Mouse (Mus musculus) liver, embryonic 15.5 days (tissue): ENCODE data around the gene Serpinb6c. TPM values are rescaled to one million over a fixed set of nuclear protein-coding genes. Genes with fewer than 3 reads are reported as not detected.
"Not testable (repeated sequence)": the region's sequence is repeated elsewhere in the genome, so short reads cannot be mapped to it uniquely, and the experiment has no call there.

ENCODE experiments used
- ATAC-seq: fragments of 200-750 bp; cut with Nextera tagmentation; 2 replicates; pipeline ENCODE4 v1.8.0; 2017; ENCODE audit warnings: moderate number of reproducible peaks, mild to moderate bottlenecking, moderate library complexity; ENCODE audit not compliant: insufficient read depth
- H3K27ac ChIP-seq: fragments of 300-500 bp; sonication (generic); replicated peaks from 2 replicates; pipeline ENCODE4 v1.5.1; 2015; ENCODE audit warnings: mild to moderate bottlenecking, inconsistent platforms
- H3K27me3 ChIP-seq: fragments of 300-500 bp; sonication (generic); 2 replicates; pipeline ENCODE4 v1.6.1; 2015; ENCODE audit warnings: mild to moderate bottlenecking, inconsistent platforms
- H3K36me3 ChIP-seq: fragments of 300-500 bp; sonication (generic); replicated peaks from 2 replicates; pipeline ENCODE4 v1.6.1; 2015; ENCODE audit warnings: moderate library complexity, mild to moderate bottlenecking, inconsistent platforms
- H3K4me1 ChIP-seq: fragments of 300-500 bp; sonication (generic); replicated peaks from 2 replicates; pipeline ENCODE4 v1.6.1; 2015; ENCODE audit warnings: inconsistent platforms
- H3K4me2 ChIP-seq: fragments of 300-500 bp; sonication (generic); 2 replicates; pipeline ENCODE4 v1.6.1; 2015; ENCODE audit warnings: moderate library complexity, mild to moderate bottlenecking, inconsistent platforms
- H3K4me3 ChIP-seq: fragments of 300-500 bp; sonication (generic); replicated peaks from 2 replicates; pipeline ENCODE4 v1.5.1; 2015; ENCODE audit warnings: mild to moderate bottlenecking, inconsistent platforms
- H3K9ac ChIP-seq: fragments of 300-500 bp; sonication (generic); 2 replicates; pipeline ENCODE4 v1.6.1; 2015; ENCODE audit warnings: moderate library complexity, mild to moderate bottlenecking, inconsistent platforms
- H3K9me3 ChIP-seq: fragments of 300-500 bp; sonication (generic); replicated peaks from 2 replicates; pipeline ENCODE4 v1.6.1; 2016; ENCODE audit warnings: inconsistent platforms
- WGBS: fragments of 180-500 bp; shearing (Covaris S2); methylation state at CpG from one replicate; pipeline ENCODE4 v1.1.7; 2015; ENCODE audit warnings: mixed read lengths; ENCODE audit not compliant: insufficient replicate concordance; 5-methylcytosine and 5-hydroxymethylcytosine counted together
- polyA plus RNA-seq: library from polyadenylated mRNA; unstranded; fragments of >200 nt; fragmentation: Nextera tagmentation; extraction: Ambion mirVana; gene quantifications from 2 replicates; pipeline ENCODE4 v1.2.1, GENCODE M21; 2015

Gene Serpinb6c
- polyA plus RNA-seq = not detected in 2 replicates

DNA sequence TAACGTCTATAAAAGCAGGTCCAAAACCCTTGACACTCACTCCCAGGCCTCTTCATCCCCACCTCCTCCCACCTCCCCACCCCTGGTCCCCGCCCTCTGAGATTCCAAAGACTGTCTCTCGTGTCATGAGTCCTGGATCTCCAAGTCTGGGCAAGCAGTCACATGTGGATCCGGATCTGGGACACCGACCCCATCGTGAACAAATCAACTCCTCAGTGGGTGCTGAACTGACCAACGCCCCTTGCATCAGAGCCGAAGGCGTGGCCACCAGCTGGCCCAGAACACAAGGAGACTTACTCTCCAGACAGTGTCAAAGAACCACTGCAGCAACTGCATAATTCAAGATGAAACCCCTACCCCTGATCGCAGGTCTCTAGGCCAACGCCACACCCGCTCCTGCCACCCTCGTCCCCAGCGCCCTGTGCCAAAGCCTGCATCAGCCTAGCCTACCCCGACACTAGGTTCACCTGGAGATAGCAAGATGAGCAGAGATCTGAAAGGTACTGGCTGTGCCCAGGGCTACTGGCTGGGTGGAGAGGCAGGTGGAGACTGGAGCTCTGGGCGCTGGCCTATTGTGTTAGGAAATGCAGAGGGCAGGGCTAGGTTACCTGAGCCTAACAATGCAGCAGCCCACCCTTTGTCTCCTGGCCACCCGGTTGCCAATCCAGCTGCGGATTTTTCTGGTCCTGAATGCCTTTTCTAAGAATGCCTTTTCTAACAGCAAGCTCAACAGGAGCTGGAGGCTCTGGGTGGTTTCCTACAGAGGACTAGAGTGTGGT, at the start of gene Serpinb6c:
Gene Serpinb6c, minus strand, starts transcription at position 533 of the 779 bp plus-strand sequence.
- Histone ChIP-seq H3K4me3 (no peak within 1 kb of the TSS), H3K27ac (no peak within 1 kb of the TSS), H3K4me2 (no peak within 1 kb of the TSS), H3K36me3 (no peaks in the 10 kb centered on the region), H3K9me3 (no peaks in the 10 kb centered on the region), H3K4me1 (no peaks in the 10 kb centered on the region), H3K9ac (no peak within 1 kb of the TSS), H3K27me3 (no peaks in the 10 kb centered on the region)
- 62% methylated on average over 18 of the region's 18 CpGs for WGBS
- no peak for ATAC-seq

DNA sequence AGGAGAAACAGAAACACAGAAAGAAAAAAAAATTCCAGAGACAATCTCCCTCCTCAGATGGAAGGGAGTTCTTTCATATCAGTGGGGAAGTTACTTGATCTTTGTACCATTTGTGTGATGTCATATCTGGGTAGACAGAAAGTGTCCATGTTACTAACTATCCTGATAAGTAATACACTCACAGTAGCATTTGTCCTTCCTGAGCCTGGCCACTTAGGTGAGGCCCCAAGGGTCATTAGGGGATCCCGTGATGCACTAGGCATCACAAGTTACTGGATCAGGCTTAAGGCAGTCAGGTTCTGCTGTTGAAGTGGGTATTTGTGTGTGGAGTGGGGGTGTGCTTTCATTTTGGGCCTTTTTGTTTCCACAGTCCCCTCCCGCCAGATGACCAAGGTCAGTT, 47.4 kb upstream of the Serpinb6c start:
- Histone ChIP-seq H3K36me3 (no peaks in the 10 kb centered on the region), H3K9ac (no peak overlapping the region), H3K27ac (no peak overlapping the region), H3K4me1 (no peaks in the 10 kb centered on the region), H3K4me2 (no peak overlapping the region), H3K9me3 (no peaks in the 10 kb centered on the region), H3K4me3 (no peak overlapping the region), H3K27me3 (no peaks in the 10 kb centered on the region)
- 55% methylated on average over 2 of the region's 2 CpGs for whole genome bisulfite sequencing
- no peak for ATAC-seq

DNA sequence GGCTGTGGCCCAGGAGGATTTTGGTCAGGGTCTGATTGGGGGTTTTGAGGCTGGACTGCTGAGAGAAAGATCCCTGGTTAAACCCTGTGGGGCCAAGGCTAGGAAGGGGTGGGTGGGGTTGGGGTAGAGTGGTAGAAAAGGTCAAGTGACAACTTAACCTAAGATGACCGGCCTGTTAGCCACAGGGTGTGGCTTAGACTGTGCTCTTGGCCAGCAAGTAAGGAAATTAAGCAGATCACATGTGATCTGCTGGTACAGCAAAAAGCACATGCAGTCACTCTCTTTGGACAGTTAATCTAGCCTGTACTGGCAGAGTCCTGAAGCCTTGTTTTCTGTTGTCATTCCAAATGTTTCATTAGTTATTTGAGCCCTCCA, 46.6 kb upstream of the Serpinb6c start:
- H3K4me2 ChIP-seq = no peak overlapping the region
- no peaks in the 10 kb centered on the region for H3K27me3 ChIP-seq
- H3K9me3 ChIP-seq = no peaks in the 10 kb centered on the region
- H3K9ac ChIP-seq = no peak overlapping the region
- WGBS = 52% methylated on average over 1 of the region's 1 CpGs
- H3K27ac ChIP-seq = no peak overlapping the region
- ATAC-seq = no peak
- no peaks in the 10 kb centered on the region for H3K36me3 ChIP-seq
- no peak overlapping the region for H3K4me3 ChIP-seq
- H3K4me1 ChIP-seq = no peaks in the 10 kb centered on the region

GRCm38 (mm10) chr13:33951308-33952074, 46.0 kb upstream of the Serpinb6c start:
- Histone ChIP-seq H3K4me3 (no peak overlapping the region), H3K4me1 (no peaks in the 10 kb centered on the region), H3K36me3 (no peaks in the 10 kb centered on the region), H3K27me3 (no peaks in the 10 kb centered on the region), H3K27ac (no peak overlapping the region), H3K9me3 (no peaks in the 10 kb centered on the region), H3K4me2 (no peak overlapping the region), H3K9ac (no peak overlapping the region)
- no peak for ATAC-seq
- 70% methylated on average over 4 of the region's 4 CpGs for WGBS

GRCm38 (mm10) chr13:33942212-33942779, 36.8 kb upstream of the Serpinb6c start:
- Histone ChIP-seq H3K27me3 (no peaks in the 10 kb centered on the region), H3K27ac (no peak overlapping the region), H3K36me3 (no peaks in the 10 kb centered on the region), H3K4me1 (no peaks in the 10 kb centered on the region), H3K4me3 (no peak overlapping the region), H3K9ac (no peak overlapping the region), H3K9me3 (no peaks in the 10 kb centered on the region), H3K4me2 (no peak overlapping the region)
- WGBS = 34% methylated on average over 4 of the region's 4 CpGs
- ATAC-seq = no peak

- Histone ChIP-seq H3K4me1 (no peaks in the 10 kb centered on the region), H3K27ac (no peak overlapping the region), H3K36me3 (no peaks in the 10 kb centered on the region), H3K4me2 (no peak overlapping the region), H3K9ac (no peak overlapping the region), H3K9me3 (no peaks in the 10 kb centered on the region), H3K4me3 (no peak overlapping the region), H3K27me3 (no peaks in the 10 kb centered on the region)
- 67% methylated on average over 5 of the region's 5 CpGs for WGBS
- no peak for ATAC-seq
These were observed 35.8 kb upstream of the Serpinb6c start for GRCm38 (mm10) chr13:33941288-33941808.

- H3K4me2 ChIP-seq, H3K9me3 ChIP-seq, H3K36me3 ChIP-seq, ATAC-seq, H3K27ac ChIP-seq, H3K27me3 ChIP-seq, H3K4me3 ChIP-seq, H3K4me1 ChIP-seq, H3K9ac ChIP-seq: not testable (repeated sequence)
These were observed 32.1 kb upstream of the Serpinb6c start for GRCm38 (mm10) chr13:33937587-33937986.

- no peak overlapping the region for H3K4me3 ChIP-seq
- WGBS = 61% methylated on average over 5 of the region's 5 CpGs
- no peaks in the 10 kb centered on the region for H3K9me3 ChIP-seq
- no peak for ATAC-seq
- peaks cover 9% of the 10 kb centered on the region; the same call in 1 of the 2 replicates for H3K4me1 ChIP-seq
- H3K9ac ChIP-seq = no peak overlapping the region
- no peaks in the 10 kb centered on the region for H3K36me3 ChIP-seq
- H3K4me2 ChIP-seq = no peak overlapping the region
- H3K27me3 ChIP-seq = peaks cover 5% of the 10 kb centered on the region; the same call in 1 of the 2 replicates
- H3K27ac ChIP-seq = no peak overlapping the region
These were observed 31.6 kb upstream of the Serpinb6c start for GRCm38 (mm10) chr13:33937151-33937550.

GRCm38 (mm10) chr13:33935465-33936181, 30.1 kb upstream of the Serpinb6c start:
- Histone ChIP-seq H3K9ac (peak overlapping the region; percentile 21; the same call in 1 of the 2 replicates), H3K36me3 (no peaks in the 10 kb centered on the region), H3K4me3 (peak overlapping the region; percentile 55), H3K9me3 (no peaks in the 10 kb centered on the region), H3K4me2 (peak overlapping the region; percentile 72), H3K4me1 (peaks cover 9% of the 10 kb centered on the region; the same call in 1 of the 2 replicates), H3K27me3 (peaks cover 5% of the 10 kb centered on the region; the same call in 1 of the 2 replicates), H3K27ac (no peak overlapping the region)
- 1% methylated on average over 44 of the region's 44 CpGs for WGBS
- no peak for ATAC-seq

DNA sequence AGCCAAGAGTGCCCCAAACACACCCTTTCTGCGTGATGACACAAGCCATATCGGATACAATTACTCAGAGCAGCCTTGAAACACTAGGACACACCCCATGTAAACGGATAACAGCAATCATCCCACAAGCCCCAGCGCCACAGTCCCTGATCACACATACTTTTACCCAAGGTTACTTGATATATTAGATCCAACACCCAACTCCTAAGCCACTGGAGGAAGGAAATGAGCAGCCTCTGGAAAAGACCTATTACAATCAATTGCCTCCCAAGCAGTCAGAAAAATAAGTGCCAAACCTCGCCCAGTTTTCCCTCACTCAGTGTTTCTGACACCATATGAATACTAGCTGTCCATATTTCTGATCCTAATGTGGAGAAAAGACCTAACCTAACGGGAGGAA, 29.2 kb upstream of the Serpinb6c start:
- Histone ChIP-seq H3K4me2 (peak overlapping the region; percentile 72), H3K9ac (no peak overlapping the region), H3K4me1 (peaks cover 9% of the 10 kb centered on the region; the same call in 1 of the 2 replicates), H3K4me3 (peak overlapping the region; percentile 55; the same call in 1 of the 2 replicates), H3K9me3 (no peaks in the 10 kb centered on the region), H3K36me3 (no peaks in the 10 kb centered on the region), H3K27me3 (peaks cover 5% of the 10 kb centered on the region; the same call in 1 of the 2 replicates), H3K27ac (no peak overlapping the region)
- no peak for ATAC-seq
- 49% methylated on average over 6 of the region's 6 CpGs for WGBS
